Mouse (Mus musculus) urinary bladder, postnatal 4 days (tissue): ENCODE results near the gene Gm10401.

ENCODE experiments used
- DNase-seq, 2 experiments: peaks; one replicate each; pipeline ENCODE4 v3.0.0; 2021 to 2022; ENCODE audit warnings: low spot score in 2 of 2

Gene Gm10401

DNA sequence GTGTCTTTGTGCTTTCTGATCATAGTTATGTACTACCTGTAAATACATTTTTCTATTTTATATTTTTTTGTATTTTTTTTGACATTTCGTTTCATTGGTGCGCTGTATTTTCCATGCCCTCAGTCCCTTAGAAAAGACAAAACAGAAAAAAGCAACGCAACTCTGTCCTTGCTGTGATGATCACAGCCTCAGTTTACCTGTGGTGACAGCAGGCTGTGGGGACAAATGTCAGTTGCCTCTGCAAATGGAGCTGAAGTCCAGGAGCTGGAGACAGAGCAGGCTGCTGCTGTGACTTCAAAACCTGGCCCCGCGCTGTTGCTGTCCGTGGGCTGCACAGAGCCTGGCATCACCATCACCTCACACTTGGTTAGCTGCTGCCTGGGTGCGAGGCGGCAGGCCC lies at the start of gene Gm10401:
Gm10401 (minus strand) TSS at position 101 of the 400 bp plus-strand sequence.
- DNase-seq, result no peak

DNA sequence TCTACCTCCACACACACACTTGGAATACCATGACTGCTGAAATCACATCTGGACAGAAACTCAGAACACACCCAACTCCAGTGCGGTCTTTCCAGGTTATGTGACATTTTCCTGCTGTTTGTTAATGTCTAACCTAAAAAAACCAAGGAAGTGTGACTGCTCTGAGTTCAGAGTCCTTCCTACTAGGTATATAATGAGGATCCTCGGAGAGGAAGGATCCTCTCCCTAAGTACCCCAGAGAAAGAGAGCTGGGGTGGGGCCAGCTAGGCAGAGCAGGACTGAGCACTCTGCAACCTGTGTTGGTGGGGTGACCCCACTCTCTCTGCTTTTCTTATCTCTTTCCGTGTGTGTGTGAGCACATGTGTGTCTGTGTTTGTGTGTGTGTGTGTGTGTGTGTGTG lies 49.3 kb upstream of the Gm10401 start:
- no peak for DNase-seq

GRCm38 (mm10) chr5:115146747-115147130 lies 48.6 kb upstream of the Gm10401 start:
- DNase-seq, result no peak

- DNase-seq, result no peak
Observed at GRCm38 (mm10) chr5:115145976-115146746, 48.1 kb upstream of the Gm10401 start.

DNA sequence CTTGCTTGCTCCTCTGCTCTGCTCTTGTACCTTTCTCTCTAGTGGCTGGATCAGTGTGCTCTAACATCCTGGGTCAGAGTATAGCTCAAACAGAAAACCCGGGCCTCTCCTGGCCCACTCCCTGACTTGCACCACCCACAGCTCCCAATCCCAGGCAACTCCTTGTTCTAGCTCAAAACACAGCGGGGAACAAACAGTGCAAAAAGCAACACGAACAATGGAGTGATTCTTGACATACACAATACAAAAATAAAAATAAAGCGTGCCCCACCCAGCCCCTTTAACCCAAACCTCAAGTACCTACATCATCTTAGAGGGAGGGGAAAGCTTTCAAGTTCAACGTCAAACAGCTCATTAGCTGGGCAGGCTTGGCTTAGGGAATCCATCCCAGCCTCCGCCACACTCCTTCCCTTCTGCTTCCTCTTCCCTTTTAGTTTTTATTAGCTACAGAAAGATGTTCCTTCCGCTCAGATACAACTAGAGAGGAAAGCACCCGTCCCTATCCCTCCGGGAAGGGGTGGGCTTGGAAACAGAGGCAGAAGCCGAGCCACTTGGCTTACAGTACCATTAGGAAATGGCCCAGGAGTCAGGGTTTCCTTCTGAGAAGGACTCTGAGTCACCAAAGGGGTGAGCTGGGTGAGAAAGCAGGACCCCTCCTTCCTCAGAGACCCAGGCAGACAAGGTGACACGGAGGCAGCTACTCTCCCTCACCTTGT lies 47.3 kb upstream of the Gm10401 start:
- DNase-seq, result no peak

DNA sequence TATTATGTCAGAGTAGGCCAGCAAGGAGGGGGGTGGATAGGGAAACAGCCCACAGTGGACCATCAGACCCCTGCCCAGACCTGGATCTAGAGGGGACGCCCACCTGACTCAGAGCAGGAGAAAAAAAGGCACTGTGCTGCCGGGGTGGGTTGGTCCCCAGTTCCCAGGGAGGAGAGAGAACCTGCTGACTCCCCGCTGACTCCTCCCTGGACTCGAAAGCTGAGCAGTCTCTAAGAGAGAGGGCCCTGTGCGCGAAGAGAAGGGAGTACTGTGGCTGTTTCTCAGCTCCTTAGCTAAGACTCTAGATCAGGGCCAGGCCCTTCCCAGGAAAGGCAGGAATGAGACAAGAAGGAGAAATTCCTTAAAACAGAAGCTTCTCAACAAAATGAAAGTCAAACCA lies 46.4 kb upstream of the Gm10401 start:
- DNase-seq, result no peak

DNA sequence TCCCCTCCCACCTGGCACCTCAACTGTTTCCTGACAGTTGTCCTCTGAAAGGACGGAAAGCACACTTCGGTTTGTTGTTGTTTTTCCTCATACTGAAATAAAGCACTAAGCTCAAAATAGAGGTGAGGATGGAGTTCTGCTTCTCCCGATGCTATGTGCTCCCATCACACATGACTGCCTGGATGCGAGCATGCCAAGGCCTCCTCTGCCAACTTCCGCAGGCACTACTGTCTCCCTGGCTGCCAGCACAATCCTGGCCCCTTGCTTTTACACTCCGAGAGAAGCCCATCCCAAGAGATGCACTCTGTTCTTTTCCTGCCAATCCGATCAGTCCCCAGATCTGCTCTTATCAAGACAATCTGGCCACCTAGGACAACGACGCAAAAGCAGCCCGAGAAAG lies 45.5 kb upstream of the Gm10401 start:
- no peak for DNase-seq

DNA sequence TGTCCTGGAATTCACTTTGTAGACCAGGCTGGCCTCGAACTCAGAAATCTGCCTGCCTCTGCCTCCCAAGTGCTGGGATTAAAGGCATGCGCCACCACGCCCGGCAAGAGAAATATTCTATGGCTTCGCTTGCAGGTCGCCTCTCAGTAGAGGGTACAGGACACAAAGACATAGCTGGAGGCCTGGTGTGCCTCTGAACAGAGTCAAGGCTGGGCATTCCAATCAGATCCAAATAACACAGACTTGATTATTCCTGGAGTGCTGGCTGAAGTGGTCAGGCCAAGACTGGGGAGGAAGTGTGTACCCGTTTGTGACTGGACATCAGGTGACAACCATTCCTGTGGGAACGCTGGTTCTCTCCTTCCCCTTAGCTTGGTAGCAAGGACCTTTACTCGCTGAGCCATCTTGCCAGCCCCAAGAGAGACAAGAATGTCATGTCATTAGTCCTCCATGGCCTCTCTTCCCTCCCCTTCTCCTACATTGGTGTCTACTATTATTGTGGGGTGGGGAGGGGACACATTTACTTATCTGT lies 44.1 kb upstream of the Gm10401 start:
- DNase-seq, result no peak

DNA sequence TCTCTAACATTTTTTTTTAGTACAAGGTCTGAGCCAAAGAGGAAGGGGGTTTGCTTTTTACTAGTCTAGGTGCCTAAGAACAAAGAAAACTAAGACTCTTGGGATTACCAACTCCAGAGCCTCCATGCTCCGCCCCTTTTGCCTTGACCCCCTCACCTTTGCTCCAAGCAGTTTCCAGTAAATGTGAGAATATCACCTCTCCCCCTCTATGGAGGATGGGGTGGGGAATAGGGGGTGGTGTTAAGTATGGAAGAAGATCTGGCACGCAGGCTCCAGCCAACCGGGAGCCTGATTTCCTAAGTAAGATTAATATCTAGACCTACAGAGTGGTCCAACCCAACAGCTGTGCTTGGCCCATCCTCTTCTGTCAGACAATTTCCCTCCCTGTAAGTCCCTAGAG lies 42.6 kb upstream of the Gm10401 start:
- no peak for DNase-seq

DNA sequence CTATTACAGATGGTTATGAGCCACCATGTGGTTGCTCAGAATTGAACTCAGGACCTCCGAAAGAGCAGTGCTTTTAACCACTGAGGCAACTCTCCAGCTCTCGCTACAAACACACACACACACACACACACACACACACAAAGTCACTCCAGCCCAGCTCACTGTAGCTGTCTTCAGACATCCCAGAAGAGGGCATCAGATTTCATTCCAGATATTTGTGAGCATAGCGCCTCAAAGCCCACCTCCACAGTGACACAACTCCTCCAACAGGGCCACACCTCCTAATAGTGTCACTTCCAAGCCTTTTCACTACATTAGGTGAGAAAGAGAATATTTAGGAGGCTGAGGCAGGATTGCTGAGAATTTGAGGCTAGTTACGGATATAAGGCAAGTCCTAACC lies 41.0 kb upstream of the Gm10401 start:
- no peak for DNase-seq

DNA sequence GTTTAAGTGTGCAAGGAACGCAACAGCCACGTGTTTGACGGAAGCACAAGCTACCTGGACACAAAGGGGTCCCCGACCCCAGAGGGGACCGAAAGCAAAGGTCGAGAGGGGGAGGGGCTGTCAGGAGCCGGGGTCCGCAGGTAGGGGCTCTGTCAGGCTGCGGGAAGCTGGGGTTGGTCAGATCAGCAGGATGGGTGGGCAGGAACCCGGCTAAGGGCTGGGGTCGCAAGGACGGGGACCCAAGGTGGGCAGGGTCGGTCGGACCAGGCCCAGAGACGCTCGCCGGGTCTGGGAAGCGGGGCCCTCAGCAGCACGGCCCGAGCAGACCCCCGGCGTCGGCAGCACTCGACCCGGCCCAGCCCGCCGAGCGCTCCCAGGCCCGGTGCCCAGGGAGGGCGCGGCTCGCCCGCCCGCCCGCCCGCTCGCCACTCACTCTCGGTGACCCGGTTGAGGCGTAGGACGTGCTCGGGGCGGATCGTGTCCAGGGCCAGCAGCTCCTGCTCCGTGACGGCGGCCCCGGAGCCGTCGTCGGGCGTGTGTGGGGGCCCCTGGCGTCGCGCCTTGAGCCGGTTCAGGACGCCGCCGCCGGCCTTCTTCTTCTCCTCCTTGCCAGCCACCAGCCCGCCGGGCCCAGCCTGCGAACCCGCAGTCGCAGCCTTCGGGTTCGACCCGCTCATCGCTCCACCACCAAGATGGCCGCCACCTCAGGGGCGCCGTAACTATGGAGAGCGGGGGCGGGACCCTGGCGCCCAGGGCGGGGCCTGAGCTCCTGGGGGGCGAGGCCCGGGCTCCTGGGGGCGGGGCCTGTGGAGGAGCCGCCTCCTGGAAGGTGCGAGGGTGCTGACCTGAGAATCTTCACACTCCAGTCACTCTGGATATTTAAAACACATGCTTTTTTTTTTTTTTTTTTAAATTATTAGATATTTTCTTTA lies 36.4 kb upstream of the Gm10401 start, which contains the start of gene Unc119b:
Unc119b (minus strand) TSS at position 742 of the 932 bp plus-strand sequence.
- peak; percentile 86 to 89 for DNase-seq

GRCm38 (mm10) chr5:115133358-115134066 lies 35.4 kb upstream of the Gm10401 start:
- no peak for DNase-seq

DNA sequence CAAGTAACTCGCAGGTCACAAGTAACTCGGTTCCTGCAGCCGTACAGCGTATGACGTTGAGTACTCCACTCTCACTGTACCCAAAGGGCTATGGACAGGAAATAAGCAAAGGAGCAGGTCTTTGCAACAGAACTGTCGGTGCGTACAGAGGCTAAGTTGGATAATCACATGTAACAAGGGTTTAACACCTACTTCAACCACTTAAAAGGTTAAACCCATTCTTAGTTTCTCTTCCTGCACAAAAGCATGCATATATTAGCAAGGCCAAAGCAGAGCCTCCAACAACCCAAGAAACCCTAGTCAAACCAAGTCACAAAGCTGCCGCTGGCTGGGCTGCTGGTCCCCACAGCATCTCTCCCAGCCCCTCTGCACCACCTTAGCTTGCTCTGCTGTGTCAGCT lies 34.4 kb upstream of the Gm10401 start:
- DNase-seq, result no peak

GRCm38 (mm10) chr5:115129328-115129727 lies 31.2 kb upstream of the Gm10401 start:
- DNase-seq, result no peak

- DNase-seq, result no peak
Observed at GRCm38 (mm10) chr5:115127421-115128179, 29.5 kb upstream of the Gm10401 start.

GRCm38 (mm10) chr5:115126578-115127312 lies 28.6 kb upstream of the Gm10401 start:
- DNase-seq, result no peak

DNA sequence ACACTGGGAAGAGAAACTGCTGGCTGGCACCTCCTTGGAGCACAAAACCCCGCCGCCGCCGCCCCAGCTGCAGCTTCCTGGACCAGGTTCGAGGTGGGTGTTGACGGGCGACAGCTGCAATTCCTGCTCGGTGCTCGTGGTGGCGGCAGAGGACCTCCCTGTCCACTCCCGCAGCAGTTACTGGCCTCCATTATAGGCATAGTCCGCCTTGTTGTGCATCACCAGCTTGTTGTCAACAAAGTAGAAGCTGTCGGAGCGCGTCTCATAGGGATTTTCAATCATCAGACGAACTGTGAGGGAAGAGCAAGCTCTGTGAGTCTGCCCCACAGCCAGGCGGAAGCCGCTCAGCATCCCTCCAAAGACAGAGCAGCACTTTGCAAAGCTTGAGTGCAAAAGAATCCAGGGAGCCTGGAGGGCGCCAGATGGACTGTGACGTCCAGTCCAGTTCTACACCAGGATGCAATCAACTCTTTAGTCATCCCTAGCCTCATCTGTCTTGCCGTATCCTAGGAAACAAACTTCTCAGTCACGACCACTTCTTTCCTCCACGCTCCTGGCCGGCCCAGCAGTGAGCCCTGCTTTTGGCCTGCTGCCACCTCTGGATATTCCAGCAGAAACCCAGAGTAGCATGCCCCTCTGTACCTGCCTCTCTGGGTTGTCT lies 27.2 kb upstream of the Gm10401 start:
- DNase-seq, result peak; percentile 76 to 86

- no peak for DNase-seq
Observed at GRCm38 (mm10) chr5:115124690-115125089, 26.6 kb upstream of the Gm10401 start.

DNA sequence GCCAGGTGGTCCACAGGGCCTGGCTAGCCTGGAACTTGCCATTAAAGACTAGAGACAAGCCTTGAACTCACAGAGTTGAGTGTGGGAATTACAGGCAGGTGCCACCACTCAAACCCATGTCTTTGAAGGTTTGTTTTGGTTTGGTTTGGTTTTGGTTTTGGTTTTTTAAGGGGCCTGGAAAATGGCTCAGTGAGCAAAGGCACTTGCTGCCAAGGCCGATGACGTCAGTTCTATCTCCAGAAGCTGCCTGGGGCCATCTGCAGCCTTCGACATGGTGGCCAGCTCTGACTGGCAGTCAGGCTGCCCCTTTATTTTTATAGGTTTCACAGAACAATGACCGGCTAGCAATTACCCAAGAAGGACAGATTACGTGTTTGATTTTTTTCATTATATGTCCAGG lies 22.9 kb upstream of the Gm10401 start:
- no peak for DNase-seq
